Mouse (Mus musculus): ENCODE measurements around the gene Phtf2.
"Not testable (repeated sequence)": the region's sequence is repeated elsewhere in the genome, so short reads cannot be mapped to it uniquely, and the experiment has no call there.

DNA sequence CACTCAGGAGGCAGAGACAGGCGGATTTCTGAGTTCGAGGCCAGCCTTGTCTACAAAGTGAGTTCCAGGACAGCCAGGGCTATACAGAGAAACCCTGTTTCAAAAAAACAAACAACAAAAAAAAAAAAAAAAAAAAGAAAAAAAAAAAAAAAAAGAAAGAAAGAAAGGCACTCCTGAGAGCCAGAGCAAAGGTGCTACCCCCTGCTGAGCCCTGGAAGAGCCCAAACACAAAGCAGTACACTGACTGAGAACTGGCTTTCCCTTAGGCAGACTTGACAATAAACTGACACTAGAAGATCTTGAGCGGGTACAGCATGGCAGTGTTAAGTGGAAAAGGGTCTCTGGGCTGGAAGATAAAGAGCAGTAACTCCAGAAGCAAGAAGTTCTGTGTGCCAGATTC, 119.5 kb downstream of the Phtf2 start:
- TF ChIP-seq CTCF (IDR thresholded peaks at IDR 0.05; ENCODE audit: low read depth, low read length); POLR2A (IDR thresholded peaks at IDR 0.05; ENCODE audit: borderline replicate concordance, low read depth, low read length): not testable (repeated sequence)
